ENCODE assay signal across 8 mouse cellular contexts in genomic region chrX:74254153-74254887, GRCm38 (mm10). TPM values are rescaled to one million over a fixed set of nuclear protein-coding genes. Genes with fewer than 3 reads are reported as not detected.
DNase-seq lines count a peak whose midpoint lies in the region; ATAC-seq lines count a peak whose summit lies in the region.

TSS of gene Emd (plus strand) at chrX:74254687.

- peak within 1 kb of the TSS; percentile 93 for H3K27ac ChIP-seq in brown adipose tissue, adult 24 weeks (replicated peaks; ENCODE audit: low read depth, low read length)
- H3K27ac ChIP-seq in heart, embryonic 13.5 days (replicated peaks): peak within 1 kb of the TSS; percentile 93
- peak within 1 kb of the TSS; percentile 91 for H3K27ac ChIP-seq in liver, embryonic 15.5 days (replicated peaks)
- H3K27ac ChIP-seq in neural tube, embryonic 12.5 days: peak within 1 kb of the TSS; percentile 65

- DNase-seq in CD4-positive, CD25-positive, alpha-beta regulatory T cell, adult 2 months (ENCODE audit: low read depth, low spot score): peak; percentile 95
- DNase-seq in fat pad, adult 2 months (ENCODE audit: extremely low read depth, low read depth, low spot score): peak; percentile 61
- peak; percentile 93 for DNase-seq in kidney, postnatal 14 days
- peak; percentile 91 for DNase-seq in telencephalon, adult 2 months (ENCODE audit: low read depth, low spot score)

- H3K9me3 ChIP-seq in heart, embryonic 13.5 days: no peaks in the 10 kb centered on the region
- H3K9me3 ChIP-seq in liver, embryonic 15.5 days (replicated peaks): no peaks in the 10 kb centered on the region
- no peaks in the 10 kb centered on the region for H3K9me3 ChIP-seq in neural tube, embryonic 12.5 days

- peak within 1 kb of the TSS; percentile 74 for H3K4me2 ChIP-seq in heart, embryonic 13.5 days
- H3K4me2 ChIP-seq in liver, embryonic 15.5 days: peak within 1 kb of the TSS; percentile 79
- peak within 1 kb of the TSS; percentile 62 for H3K4me2 ChIP-seq in neural tube, embryonic 12.5 days (replicated peaks)

- H3K4me3 ChIP-seq in brown adipose tissue, adult 24 weeks (ENCODE audit: insufficient read depth, low read depth, low read length): peak within 1 kb of the TSS; percentile 88
- peak within 1 kb of the TSS; percentile 66 for H3K4me3 ChIP-seq in heart, embryonic 13.5 days
- H3K4me3 ChIP-seq in liver, embryonic 15.5 days (replicated peaks): peak within 1 kb of the TSS; percentile 68
- H3K4me3 ChIP-seq in neural tube, embryonic 12.5 days: peak within 1 kb of the TSS; percentile 54

- H3K4me1 ChIP-seq in brown adipose tissue, adult 24 weeks (ENCODE audit: control insufficient read depth, insufficient read depth, insufficient read length, low read length): peaks cover 3% of the 10 kb centered on the region; the same call in 1 of the 2 replicates
- peaks cover 9% of the 10 kb centered on the region for H3K4me1 ChIP-seq in heart, embryonic 13.5 days
- H3K4me1 ChIP-seq in liver, embryonic 15.5 days (replicated peaks): peaks cover 16% of the 10 kb centered on the region
- H3K4me1 ChIP-seq in neural tube, embryonic 12.5 days: peaks cover 5% of the 10 kb centered on the region; the same call in 1 of the 2 replicates

- peak; percentile 88 for ATAC-seq in heart, embryonic 13.5 days (ENCODE audit: extremely low read depth, insufficient number of reproducible peaks, low FRiP score, low TSS enrichment)
- ATAC-seq in liver, embryonic 15.5 days (ENCODE audit: insufficient read depth): peak; percentile 96
- peak; percentile 97 for ATAC-seq in neural tube, embryonic 12.5 days (ENCODE audit: low FRiP score, low read depth)

- peak within 1 kb of the TSS; percentile 89 for H3K9ac ChIP-seq in heart, embryonic 13.5 days
- H3K9ac ChIP-seq in liver, embryonic 15.5 days: peak within 1 kb of the TSS; percentile 66
- peak within 1 kb of the TSS; percentile 74 for H3K9ac ChIP-seq in neural tube, embryonic 12.5 days

- H3K36me3 ChIP-seq in heart, embryonic 13.5 days: peaks cover 24% of the 10 kb centered on the region
- 0 out of 2 replicates have a peak, but pooled peaks cover 5% of the 10 kb centered on the region for H3K36me3 ChIP-seq in liver, embryonic 15.5 days (replicated peaks)
- peaks cover 9% of the 10 kb centered on the region; the same call in 1 of the 2 replicates for H3K36me3 ChIP-seq in neural tube, embryonic 12.5 days

- 20% methylated on average over 39 of the region's 39 CpGs for WGBS in heart, embryonic 13.5 days
- 26% methylated on average over 39 of the region's 39 CpGs for WGBS in liver, embryonic 15.5 days (ENCODE audit: insufficient replicate concordance)
- 19% methylated on average over 39 of the region's 39 CpGs for WGBS in neural tube, embryonic 12.5 days

- no peaks in the 10 kb centered on the region for H3K27me3 ChIP-seq in heart, embryonic 13.5 days (replicated peaks)
- peaks cover 6% of the 10 kb centered on the region; the same call in 1 of the 2 replicates for H3K27me3 ChIP-seq in liver, embryonic 15.5 days
- no peaks in the 10 kb centered on the region for H3K27me3 ChIP-seq in neural tube, embryonic 12.5 days (replicated peaks)

RNA-seq across cellular contexts. Expression of gene Emd, which starts in this region (rescaled TPM):
- 18.7 and 31.6 TPM in 2 replicates for polyA plus RNA-seq in brown adipose tissue, adult 24 weeks (2012; ENCODE audit: insufficient read depth, insufficient read length, missing spikeins)
- 16.3 and 17.2 TPM in 2 replicates for polyA plus RNA-seq in heart, embryonic 13.5 days (2015; fragmentation: Nextera tagmentation; extraction: Ambion mirVana)
- polyA plus RNA-seq in liver, embryonic 15.5 days (2015; fragmentation: Nextera tagmentation; extraction: Ambion mirVana): 8.0 and 8.5 TPM in 2 replicates
- polyA plus RNA-seq in neural tube, embryonic 12.5 days (2016; fragmentation: Nextera tagmentation; extraction: Ambion mirVana): 16.5 and 18.2 TPM in 2 replicates

Comparison
In these comparisons a context has a peak if more than half of its experiments do, and no peak if none do; other contexts are left out.
1. Peak in every context shown above with its lines: DNase-seq, ATAC-seq, H3K4me3 ChIP-seq and H3K27ac ChIP-seq.